12 mouse cellular contexts compared by ENCODE assay signal in genomic region chr5:146158326-146158725, GRCm38 (mm10). TPM values are rescaled to one million over a fixed set of nuclear protein-coding genes. Genes with fewer than 3 reads are reported as not detected.
"Had no signal": no experiment of that assay in that cellular context is flagged by ENCODE, and none has a peak within 500 bp of the region (broad histone marks: within the 10 kb centered on the region; RNA-seq: fewer than 3 reads in every experiment).

No protein-coding gene starts in this region.

RNA-seq across cellular contexts. Expression of gene Gm5565, which starts 2.0 kb away (rescaled TPM):
- polyA plus RNA-seq: neural tube, embryonic 13.5 days; neural tube, embryonic 14.5 days; neural tube, embryonic 15.5 days; small intestine, adult 2 months; spleen, adult 2 months; stomach, embryonic 14.5 days; stomach, embryonic 15.5 days; stomach, embryonic 16.5 days; stomach, postnatal 0 days; thymus, adult 2 months; thymus, postnatal 0 days; urinary bladder, adult 2 months had no signal

RNA-seq across cellular contexts. Expression of gene Gm6309, which starts 12.2 kb away (rescaled TPM):
- polyA plus RNA-seq: neural tube, embryonic 13.5 days; neural tube, embryonic 14.5 days; neural tube, embryonic 15.5 days; small intestine, adult 2 months; spleen, adult 2 months; stomach, embryonic 14.5 days; stomach, embryonic 15.5 days; stomach, embryonic 16.5 days; stomach, postnatal 0 days; thymus, adult 2 months; thymus, postnatal 0 days; urinary bladder, adult 2 months had no signal

RNA-seq across cellular contexts. Expression of gene 1700001J03Rik, which starts 26.8 kb away (rescaled TPM):
- polyA plus RNA-seq: neural tube, embryonic 14.5 days; neural tube, embryonic 15.5 days; stomach, embryonic 14.5 days; stomach, embryonic 15.5 days; stomach, embryonic 16.5 days; stomach, postnatal 0 days; thymus, postnatal 0 days had no signal
